Mouse (Mus musculus): ENCODE results near the gene Mov10l1. TPM values are rescaled to one million over a fixed set of nuclear protein-coding genes. Genes with fewer than 3 reads are reported as not detected.

Mov10l1 gene
- polyA plus RNA-seq, 1 experiment, result not detected

DNA sequence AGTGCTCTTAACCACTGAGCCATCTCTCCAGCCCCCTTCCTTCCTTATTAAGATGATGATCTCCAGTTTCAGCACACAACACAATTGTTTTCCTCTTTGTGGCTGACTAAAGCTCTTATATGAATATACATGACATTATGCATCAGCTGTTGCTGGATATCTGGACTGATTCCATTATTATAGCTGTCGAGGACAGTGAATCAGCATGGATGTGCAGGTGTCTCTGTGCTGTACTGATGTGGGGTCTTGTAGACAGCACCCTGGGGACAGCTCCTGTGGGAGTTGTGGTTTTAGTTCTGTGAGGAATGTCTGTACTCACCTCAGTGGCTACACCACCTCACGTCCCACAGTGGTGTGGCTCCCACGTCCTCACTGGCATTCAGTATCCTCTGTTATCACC is 18.5 kb downstream of the Mov10l1 start:
- no peak for TF ChIP-seq POLR2A (IDR thresholded peaks at IDR 0.05; ENCODE audit: borderline replicate concordance, low read depth, low read length)
- TF ChIP-seq CTCF (IDR thresholded peaks at IDR 0.05; ENCODE audit: low read depth, low read length), result no peak
- no peak overlapping the region for H3K4me3 ChIP-seq (ENCODE audit: insufficient read depth, low read length)
- no peaks in the 10 kb centered on the region for H3K4me1 ChIP-seq (ENCODE audit: control insufficient read depth, insufficient read depth, low read length)
- H3K27ac ChIP-seq (ENCODE audit: insufficient read depth, low read depth, low read length), result no peak overlapping the region

DNA sequence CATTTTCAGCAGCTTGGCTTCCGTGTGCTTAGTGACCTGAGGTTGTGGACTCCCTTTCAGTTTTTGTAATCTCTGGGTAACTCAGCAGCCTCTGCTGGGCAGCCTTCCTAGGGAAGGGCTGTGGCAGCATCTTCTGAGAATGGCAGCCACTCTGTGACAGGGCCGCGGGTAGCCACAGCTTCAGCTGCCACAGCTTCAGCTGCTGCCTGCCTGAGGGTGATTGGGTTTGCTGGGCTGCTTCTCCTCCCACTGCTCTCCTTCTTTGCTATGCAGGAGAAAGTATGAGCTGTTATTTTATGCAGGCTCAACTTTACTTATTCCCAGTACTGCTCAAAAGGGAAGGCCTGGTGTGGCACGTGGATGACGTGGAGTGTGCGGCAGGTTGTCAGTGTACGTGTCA is 24.3 kb downstream of the Mov10l1 start:
- Histone ChIP-seq H3K4me3 (ENCODE audit: insufficient read depth, low read length) (no peak overlapping the region), H3K27ac (ENCODE audit: insufficient read depth, low read depth, low read length) (no peak overlapping the region), H3K4me1 (ENCODE audit: control insufficient read depth, insufficient read depth, low read length) (no peaks in the 10 kb centered on the region)
- TF ChIP-seq CTCF (IDR thresholded peaks at IDR 0.05; ENCODE audit: low read depth, low read length) (no peak), POLR2A (IDR thresholded peaks at IDR 0.05; ENCODE audit: borderline replicate concordance, low read depth, low read length) (no peak)

DNA sequence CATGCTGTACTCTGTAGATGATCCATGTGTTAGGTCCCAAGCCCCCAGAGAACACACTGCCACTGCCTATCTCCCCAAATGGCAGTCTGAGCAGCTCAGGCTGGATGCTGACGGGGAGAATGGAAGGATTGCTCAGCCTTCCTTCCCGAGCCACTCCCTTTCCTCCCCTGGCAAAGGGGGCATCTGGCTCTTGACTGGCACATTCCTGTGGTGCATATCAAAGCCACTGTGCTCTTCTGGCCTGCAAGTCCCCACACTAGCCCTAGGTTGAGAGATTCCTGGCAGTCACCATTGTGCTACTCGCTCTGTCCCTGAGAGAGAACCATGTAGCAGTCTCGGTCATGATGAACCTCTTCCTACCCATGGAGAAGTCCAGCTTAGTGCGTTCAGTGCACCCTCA is 25.1 kb downstream of the Mov10l1 start:
- Histone ChIP-seq H3K27ac (ENCODE audit: insufficient read depth, low read depth, low read length) (no peak overlapping the region), H3K4me1 (ENCODE audit: control insufficient read depth, insufficient read depth, low read length) (no peaks in the 10 kb centered on the region), H3K4me3 (ENCODE audit: insufficient read depth, low read length) (no peak overlapping the region)
- TF ChIP-seq CTCF (IDR thresholded peaks at IDR 0.05; ENCODE audit: low read depth, low read length) (no peak), POLR2A (IDR thresholded peaks at IDR 0.05; ENCODE audit: borderline replicate concordance, low read depth, low read length) (no peak)

DNA sequence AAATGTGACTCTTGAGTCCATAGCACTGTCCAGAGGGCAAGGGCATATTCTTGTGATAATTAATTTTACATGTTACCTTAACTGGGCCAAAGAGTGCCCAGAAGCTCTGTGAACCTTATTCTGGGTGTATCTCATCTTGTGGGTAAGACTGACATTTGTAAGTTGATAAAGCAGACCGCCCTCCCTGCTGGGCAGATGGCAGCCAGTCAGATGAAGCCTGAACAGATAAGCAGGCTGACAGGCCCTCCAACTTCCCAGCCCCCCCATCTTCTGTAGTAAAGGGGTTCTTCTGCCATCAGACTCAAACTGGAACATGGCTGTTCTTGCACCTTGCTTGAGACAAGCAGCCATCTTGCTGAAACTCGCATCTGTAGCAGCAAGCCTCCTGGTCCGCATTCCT is 34.0 kb downstream of the Mov10l1 start:
- Histone ChIP-seq H3K27ac (ENCODE audit: insufficient read depth, low read depth, low read length) (no peak overlapping the region), H3K4me3 (ENCODE audit: insufficient read depth, low read length) (no peak overlapping the region), H3K4me1 (ENCODE audit: control insufficient read depth, insufficient read depth, low read length) (no peaks in the 10 kb centered on the region)
- no peak for TF ChIP-seq POLR2A (IDR thresholded peaks at IDR 0.05; ENCODE audit: borderline replicate concordance, low read depth, low read length)

- Histone ChIP-seq H3K4me1 (ENCODE audit: control insufficient read depth, insufficient read depth, low read length) (no peaks in the 10 kb centered on the region), H3K4me3 (ENCODE audit: insufficient read depth, low read length) (no peak overlapping the region), H3K27ac (ENCODE audit: insufficient read depth, low read depth, low read length) (no peak overlapping the region)
- TF ChIP-seq POLR2A (IDR thresholded peaks at IDR 0.05; ENCODE audit: borderline replicate concordance, low read depth, low read length), result no peak
- TF ChIP-seq CTCF (IDR thresholded peaks at IDR 0.05; ENCODE audit: low read depth, low read length), result no peak
Measured at GRCm38 (mm10) chr15:89020085-89020484, 37.4 kb downstream of the Mov10l1 start.

GRCm38 (mm10) chr15:89020492-89020891 is 37.8 kb downstream of the Mov10l1 start:
- Histone ChIP-seq H3K4me3 (ENCODE audit: insufficient read depth, low read length) (no peak overlapping the region), H3K27ac (ENCODE audit: insufficient read depth, low read depth, low read length) (no peak overlapping the region), H3K4me1 (ENCODE audit: control insufficient read depth, insufficient read depth, low read length) (no peaks in the 10 kb centered on the region)
- TF ChIP-seq CTCF (IDR thresholded peaks at IDR 0.05; ENCODE audit: low read depth, low read length), result no peak
- no peak for TF ChIP-seq POLR2A (IDR thresholded peaks at IDR 0.05; ENCODE audit: borderline replicate concordance, low read depth, low read length)

GRCm38 (mm10) chr15:89044381-89044780 is 61.7 kb downstream of the Mov10l1 start:
- H3K4me3 ChIP-seq (ENCODE audit: insufficient read depth, low read length), result no peak overlapping the region
- peaks cover 4% of the 10 kb centered on the region for H3K4me1 ChIP-seq (ENCODE audit: control insufficient read depth, insufficient read depth, low read length)
- no peak for TF ChIP-seq CTCF (IDR thresholded peaks at IDR 0.05; ENCODE audit: low read depth, low read length)
- no peak overlapping the region for H3K27ac ChIP-seq (ENCODE audit: insufficient read depth, low read depth, low read length)

- TF ChIP-seq CTCF (IDR thresholded peaks at IDR 0.05; ENCODE audit: low read depth, low read length) (no peak), POLR2A (IDR thresholded peaks at IDR 0.05; ENCODE audit: borderline replicate concordance, low read depth, low read length) (no peak)
- H3K27ac ChIP-seq (ENCODE audit: insufficient read depth, low read depth, low read length), result no peak overlapping the region
- no peak overlapping the region for H3K4me3 ChIP-seq (ENCODE audit: insufficient read depth, low read length)
- peaks cover 4% of the 10 kb centered on the region for H3K4me1 ChIP-seq (ENCODE audit: control insufficient read depth, insufficient read depth, low read length)
Measured at GRCm38 (mm10) chr15:89046356-89046755, 63.6 kb downstream of the Mov10l1 start.

DNA sequence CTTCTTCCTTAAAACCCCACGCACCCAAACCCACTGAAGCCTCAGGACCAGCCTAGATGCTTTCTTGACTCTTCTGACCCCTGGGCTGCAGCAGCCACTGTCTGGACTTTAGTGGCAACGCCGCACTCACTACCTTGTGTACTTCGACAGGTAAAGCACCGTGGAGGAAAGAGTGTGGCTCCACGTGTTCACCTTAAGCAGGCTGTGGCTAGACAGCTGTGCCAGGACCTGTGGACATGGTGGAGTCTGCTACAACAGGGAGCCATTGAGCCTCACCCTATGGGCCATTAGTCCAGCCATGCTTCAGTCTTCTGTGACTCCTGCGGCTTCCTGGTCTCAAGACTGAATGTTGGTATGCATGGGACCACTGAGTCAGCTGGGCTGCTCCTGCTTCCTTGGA is 72.0 kb downstream of the Mov10l1 start:
- no peak overlapping the region for H3K27ac ChIP-seq (ENCODE audit: insufficient read depth, low read depth, low read length)
- no peaks in the 10 kb centered on the region for H3K4me1 ChIP-seq (ENCODE audit: control insufficient read depth, insufficient read depth, low read length)
- TF ChIP-seq CTCF (IDR thresholded peaks at IDR 0.05; ENCODE audit: low read depth, low read length) (no peak), POLR2A (IDR thresholded peaks at IDR 0.05; ENCODE audit: borderline replicate concordance, low read depth, low read length) (no peak)
- H3K4me3 ChIP-seq (ENCODE audit: insufficient read depth, low read length), result no peak overlapping the region

DNA sequence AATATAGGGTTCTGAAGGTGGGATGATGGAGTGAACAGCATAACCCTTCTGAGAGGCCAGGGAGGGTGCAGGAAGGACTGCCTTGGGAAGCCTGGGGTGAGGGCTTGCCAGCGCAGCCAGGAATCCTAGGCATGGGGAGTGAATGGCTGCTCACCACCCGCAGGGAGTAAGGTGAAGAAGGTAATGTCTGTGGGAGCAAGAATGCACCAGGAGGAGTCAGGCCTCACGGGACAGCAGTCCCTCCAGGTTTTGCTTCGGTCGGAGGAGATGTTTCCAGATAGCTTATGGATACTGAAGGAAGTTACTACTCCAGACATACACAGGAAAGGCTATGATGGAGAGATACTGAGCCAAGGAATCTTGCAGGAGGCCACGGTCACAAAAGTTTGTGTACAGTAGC is 76.0 kb downstream of the Mov10l1 start:
- no peak overlapping the region for H3K4me3 ChIP-seq (ENCODE audit: insufficient read depth, low read length)
- no peaks in the 10 kb centered on the region for H3K4me1 ChIP-seq (ENCODE audit: control insufficient read depth, insufficient read depth, low read length)
- H3K27ac ChIP-seq (ENCODE audit: insufficient read depth, low read depth, low read length), result no peak overlapping the region
- no peak for TF ChIP-seq POLR2A (IDR thresholded peaks at IDR 0.05; ENCODE audit: borderline replicate concordance, low read depth, low read length)
- TF ChIP-seq CTCF (IDR thresholded peaks at IDR 0.05; ENCODE audit: low read depth, low read length), result no peak
